Mouse (Mus musculus): ENCODE results near the gene Gm21731.
"Not testable (repeated sequence)": the region's sequence is repeated elsewhere in the genome, so short reads cannot be mapped to it uniquely, and the experiment has no call there.

Gene Gm21731

DNA sequence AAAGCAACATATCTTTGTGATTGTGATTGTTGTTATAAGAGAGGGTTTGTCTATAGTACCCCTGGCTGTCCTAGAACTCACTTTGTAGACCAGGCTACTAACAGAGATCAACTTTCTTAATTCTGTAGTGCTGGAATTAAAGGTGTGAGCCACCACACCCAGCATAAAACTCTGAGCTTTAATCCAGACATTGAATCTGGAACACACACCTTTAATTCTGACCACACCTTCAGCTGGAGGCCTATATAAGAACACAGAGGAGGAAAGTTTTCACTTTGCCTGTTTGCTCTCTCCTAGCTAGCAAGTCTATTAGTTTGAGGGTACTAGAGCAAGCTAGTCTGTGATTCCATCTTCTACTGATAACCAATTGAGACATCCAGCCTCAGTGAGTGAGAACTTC, at the start of gene Gm21731:
TSS of gene Gm21731 (plus strand) at position 301 of the 400 bp plus-strand sequence.
- not testable (repeated sequence) for DNase-seq (ENCODE audit: low spot score in 2 of 2)

DNA sequence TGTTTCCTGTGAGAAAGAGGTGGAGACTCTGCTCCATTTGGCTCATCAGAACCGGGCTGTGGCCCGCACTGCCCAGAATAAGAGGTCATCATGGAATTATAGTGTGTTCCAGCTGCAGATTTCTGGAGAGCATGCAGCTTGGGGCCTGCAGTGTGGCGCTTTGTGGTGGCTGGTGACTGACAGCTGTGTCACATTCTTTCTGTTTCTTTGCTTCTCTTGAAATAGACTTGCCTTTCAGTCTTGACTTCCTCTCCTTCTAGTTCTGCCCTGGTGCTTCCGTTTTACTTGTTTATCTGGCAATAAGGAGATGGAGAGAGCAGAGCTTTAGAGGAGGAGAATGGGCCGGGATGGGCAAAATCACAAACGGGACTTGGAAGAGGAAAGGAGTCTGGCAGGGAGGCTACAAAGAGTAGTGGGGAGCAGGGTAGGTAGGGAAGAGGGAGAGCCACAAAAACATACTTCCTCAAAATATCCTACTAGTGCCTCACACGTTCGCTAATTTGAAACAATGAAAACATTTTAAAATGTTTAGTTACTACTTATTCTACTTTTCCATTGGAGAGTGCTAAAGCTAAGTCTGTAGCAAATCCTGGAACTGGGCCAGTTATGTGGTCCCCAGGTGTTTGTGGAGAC, 42.6 kb upstream of the Gm21731 start:
- DNase-seq (ENCODE audit: low spot score in 2 of 2), result not testable (repeated sequence)

DNA sequence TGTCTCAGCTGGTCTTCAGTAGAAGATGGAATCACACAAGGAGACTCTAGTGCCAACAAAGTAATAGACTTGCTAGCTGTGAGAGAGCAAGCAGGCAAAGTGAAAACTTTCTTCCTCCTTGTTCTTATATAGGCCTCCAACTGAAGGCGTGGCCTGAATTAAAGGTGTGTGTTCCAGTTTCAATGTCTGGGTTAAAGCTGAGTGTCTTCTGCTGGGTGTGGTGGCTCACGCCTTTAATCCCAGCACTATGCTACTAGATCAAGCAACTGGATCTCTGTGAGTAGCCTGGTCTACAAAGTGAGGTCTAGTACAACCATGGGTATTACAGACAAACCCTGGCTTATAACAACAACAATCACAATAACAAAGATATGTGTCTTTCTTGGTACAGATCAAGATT, 23.1 kb upstream of the Gm21731 start, which contains the start of gene Gm21762:
TSS of gene Gm21762 (minus strand) at position 101 of the 400 bp plus-strand sequence.
- DNase-seq (ENCODE audit: low spot score in 2 of 2), result not testable (repeated sequence)

DNA sequence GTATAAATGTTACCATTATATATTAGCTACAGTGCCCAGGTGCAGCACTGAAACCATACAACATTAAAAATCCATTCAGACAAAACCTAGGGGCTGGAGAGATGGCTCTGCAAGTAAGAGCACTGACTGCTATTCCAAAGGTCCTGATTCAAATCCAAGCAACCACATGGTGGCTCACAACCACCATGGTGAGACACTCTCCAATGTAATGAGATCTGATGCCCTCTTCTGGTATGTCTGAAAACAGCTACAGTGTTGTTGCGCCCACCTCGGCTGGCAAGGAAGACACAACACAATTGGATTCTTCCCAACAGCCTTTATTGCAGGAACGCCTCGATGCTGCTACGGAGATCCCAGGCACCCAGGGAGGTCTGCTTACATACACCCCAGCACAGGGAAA, 18.0 kb upstream of the Gm21731 start:
- DNase-seq (ENCODE audit: low spot score in 2 of 2), result not testable (repeated sequence)

DNA sequence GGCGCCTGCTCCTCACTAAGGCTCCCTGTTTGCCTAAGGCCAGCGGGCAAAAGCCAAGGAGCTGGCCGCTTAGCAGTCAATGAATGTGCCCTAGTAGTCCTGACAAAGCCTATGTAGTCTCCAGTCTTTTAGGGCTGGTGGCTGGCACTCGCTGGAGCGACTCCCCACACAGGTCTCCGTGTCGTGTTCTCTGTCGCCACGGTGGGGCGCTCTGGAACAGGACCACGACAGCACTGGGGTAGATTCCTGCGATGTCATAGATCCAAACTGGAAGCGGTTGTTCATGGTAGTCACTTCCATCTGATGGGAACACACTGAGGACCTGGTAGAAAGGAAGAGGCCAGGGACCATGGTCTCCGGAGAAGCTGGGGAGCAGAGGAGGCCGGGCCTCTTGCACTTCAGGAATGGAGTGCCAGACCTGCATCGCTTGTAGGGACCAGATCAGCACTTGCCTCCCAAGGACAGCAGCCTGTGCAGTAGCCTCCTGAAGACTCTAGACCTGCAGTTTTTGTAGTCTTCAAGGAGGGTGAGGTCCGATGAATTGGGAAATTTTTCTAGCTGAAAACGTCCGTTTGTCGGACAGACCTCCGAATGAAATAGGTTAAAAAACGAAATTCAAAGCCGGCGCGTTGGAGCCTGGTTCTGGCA, 15.8 kb upstream of the Gm21731 start:
- DNase-seq (ENCODE audit: low spot score in 2 of 2), result not testable (repeated sequence)

DNA sequence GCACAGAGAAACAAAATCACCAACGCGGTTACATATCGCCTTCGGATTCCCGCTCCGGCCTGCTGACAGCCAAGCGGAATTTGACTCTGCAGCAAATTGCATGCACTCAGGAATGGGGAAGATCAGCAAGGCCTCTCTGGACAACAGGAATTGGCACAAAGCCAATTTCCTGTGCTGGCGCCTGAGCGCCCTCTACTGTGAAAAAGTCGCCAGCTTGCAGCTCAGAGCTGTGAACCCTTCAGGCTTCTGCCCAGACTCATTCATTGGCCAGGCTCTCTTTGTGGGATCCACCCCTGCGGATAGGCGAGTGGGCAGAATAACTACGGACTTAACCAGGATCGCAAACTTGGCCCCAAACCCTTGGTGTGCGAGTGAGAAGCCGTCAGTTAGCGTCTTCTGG, 7.1 kb upstream of the Gm21731 start:
- DNase-seq (ENCODE audit: low spot score in 2 of 2), result not testable (repeated sequence)

DNA sequence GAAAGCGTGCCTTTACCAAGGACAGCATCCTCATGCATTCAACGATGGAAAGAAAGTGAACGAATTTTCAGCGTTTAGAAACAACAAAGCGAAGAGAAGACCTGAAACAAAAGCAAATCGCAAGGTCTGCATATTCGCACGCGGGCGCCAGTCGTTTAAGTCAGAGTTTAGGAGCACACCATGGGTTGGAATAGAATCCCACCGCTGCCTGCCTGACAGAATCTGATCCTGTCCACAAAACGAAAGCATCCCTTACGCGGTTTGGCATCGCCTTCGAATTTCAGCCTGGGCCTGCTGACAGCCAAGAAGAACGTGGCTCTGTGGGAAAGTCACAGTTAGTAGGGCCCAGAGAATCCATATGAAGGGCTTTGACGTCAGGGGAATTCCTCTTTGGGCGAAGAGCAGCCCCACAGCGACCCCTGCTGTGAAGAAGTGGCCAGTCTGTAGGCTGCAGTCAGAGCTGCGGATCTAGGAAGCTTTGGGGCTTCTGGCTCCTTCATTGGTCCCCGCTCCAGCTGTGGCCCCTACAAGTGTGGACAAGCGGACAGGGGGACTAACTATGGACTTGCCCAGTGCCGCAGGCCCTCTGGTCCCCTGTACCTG, 6.4 kb upstream of the Gm21731 start:
- DNase-seq (ENCODE audit: low spot score in 2 of 2), result not testable (repeated sequence)

DNA sequence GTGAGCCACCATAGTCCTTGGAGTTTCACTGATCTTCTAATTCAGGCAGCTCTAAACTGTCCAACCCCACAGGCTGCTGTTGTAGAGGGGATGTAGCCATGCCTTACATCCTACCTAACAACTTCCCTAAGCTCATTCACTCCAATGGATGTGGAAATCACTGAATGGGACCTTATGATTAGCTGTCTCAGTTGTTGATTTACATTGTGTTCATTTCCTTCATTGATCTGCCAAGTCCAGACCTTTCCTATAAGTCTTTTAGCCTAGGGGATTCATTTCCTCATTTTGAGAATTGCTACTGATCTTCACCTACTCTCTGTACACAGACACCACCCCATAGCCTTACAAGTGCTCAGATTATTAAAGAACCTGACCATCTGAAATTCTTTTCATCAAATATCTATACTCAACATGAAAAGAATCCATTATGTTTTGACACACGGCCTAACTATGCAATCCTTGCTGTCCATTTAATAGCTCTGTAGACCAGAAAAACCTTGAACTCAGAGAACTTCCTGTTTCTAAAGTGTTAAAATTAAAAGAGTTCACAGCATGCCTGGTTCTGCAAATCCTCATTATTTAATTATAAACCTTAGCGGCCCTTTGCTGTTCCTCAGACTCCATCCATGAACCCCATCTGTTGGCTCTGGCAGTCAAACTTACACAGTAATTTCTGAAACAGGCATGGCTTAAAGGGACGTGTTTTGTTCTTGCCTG, 12.5 kb downstream of the Gm21731 start:
- DNase-seq (ENCODE audit: low spot score in 2 of 2), result not testable (repeated sequence)

DNA sequence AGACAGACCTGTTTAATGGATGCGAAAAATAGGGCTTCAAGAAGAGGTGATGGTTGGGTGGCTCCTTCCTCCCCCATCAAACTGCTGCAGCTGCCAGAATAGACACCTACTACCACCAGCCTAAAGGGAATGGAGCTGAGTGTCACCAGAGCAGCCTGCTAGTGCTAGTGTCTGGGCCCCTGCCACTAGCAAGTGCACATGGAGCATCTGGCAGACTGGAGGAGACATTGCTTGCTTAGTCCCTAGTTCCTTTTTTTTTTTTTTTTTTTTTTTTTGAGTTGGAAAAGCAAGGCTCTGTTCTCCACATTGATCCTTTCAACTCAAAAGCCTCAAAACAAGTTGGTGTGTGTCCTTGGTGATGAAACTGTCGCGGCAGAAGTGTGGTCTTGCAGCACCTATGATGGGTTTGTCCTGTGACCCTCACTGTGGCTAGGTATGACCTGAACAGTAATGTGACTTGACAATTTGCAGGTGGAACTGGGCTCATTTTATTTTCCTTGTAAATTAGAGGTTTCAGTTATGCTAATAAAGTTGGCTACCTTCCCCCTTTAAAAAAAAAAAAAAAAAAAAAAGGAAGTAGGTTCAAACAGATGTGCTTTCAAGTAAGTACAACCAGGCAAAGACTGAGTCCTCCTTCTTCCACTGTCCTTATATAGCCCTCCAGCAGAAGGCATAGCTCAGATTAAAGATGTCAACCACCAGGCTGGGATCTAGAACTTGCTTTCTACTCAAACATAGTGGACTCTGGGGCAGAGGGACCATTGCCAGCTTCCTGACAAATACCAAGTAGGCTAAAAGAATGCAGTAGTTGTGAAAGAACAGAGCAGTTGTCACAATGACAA, 20.1 kb downstream of the Gm21731 start:
- not testable (repeated sequence) for DNase-seq (ENCODE audit: low spot score in 2 of 2)

DNA sequence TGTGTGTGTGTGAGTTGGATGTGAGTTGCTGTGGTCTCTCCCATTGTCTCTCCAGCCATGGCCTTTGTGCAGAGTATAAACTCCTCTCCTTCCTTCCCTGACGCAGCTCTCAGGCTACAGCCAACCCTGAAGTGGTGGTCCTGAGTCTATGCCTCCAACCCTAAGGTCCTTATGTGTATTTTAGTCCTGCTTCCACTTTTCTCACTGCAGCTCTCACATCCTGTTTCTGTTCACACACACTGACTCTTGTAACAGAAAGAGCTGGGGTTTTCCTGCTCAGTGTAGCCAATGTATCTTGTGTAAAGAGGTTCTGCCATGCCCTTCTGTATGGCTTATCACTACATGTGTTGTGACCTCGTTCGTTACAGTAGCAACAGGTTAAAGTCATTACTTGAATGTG, 20.8 kb downstream of the Gm21731 start:
- not testable (repeated sequence) for DNase-seq (ENCODE audit: low spot score in 2 of 2)

DNA sequence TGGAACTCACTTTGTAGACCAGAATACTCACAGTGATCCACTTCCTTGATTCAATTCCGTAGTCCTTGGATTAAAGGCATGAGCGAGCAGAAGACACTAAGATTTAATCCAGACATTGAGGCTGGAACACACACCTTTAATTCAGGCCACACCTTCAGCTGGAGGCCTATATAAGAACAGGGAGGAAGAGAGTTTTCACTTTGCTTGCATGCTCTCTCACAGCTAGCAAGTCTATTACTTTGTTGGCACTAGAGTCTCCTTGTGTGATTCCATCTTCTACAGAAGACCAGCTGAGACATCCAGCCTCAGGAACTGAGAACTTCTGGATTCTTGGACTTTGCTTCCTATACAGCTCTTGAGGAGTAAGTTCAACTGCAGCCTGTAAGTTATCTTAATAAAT, 24.0 kb downstream of the Gm21731 start, which contains the start of gene AF067061:
TSS of gene AF067061 (plus strand) at position 245 of the 400 bp plus-strand sequence.
- not testable (repeated sequence) for DNase-seq (ENCODE audit: low spot score in 2 of 2)

DNA sequence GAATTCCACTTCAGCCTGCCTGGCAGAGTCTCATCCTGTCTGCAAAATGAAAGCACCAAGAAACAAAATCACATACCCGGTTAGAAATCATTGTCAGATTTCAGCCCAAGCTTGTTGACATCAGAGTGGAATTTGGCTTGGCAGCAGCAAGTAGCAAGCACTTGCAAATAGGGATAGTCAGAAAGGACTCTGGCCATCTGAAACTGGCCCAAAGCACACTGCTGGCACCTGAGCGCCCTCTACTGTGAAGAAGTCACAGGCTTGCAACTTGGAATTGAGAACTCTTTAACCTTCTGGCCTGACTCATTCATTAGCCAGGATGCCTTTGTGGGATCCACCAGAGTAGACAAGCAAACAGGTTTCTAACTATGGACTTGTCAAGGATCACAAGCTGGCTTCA, 38.9 kb downstream of the Gm21731 start:
- not testable (repeated sequence) for DNase-seq (ENCODE audit: low spot score in 2 of 2)

DNA sequence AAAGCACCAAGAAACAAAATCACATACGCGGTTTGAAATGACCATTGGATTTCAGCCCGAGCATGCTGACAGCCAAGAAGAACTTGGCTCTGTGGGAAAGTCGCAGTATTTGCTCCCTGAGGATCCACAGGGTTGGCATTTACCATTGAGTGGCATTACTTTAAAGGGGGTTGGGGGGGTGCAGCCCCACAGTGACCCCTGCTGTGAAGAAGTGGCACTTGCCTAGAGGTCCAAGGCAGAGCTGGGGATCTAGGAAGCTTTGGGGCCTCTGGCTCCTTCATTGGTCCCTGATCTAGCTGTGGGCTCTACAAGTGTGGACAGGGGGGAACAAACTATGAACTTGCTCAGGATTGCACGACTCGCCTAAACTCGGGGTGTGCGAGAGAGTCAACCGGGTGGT, 39.9 kb downstream of the Gm21731 start:
- DNase-seq (ENCODE audit: low spot score in 2 of 2), result no peak

All from right cerebral cortex, postnatal 10 days (tissue).